Mouse (Mus musculus): ENCODE measurements at regions not wholly inside any gene's neighbourhood (a gene's known extent, or its start where the extent isn't known, plus 50 kb on each side); places are given as distances from the start of the nearest gene placed in this dataset.
A peak's percentile ranks its signal among the peaks of the same experiment; 100 is the strongest.

GRCm38 (mm10) chr9:122615351-122615750 lies 131.8 kb upstream of the Topaz1 start:
- DNase-seq (ENCODE audit: extremely low read depth, insufficient read length, low spot score): no peak

- DNase-seq (ENCODE audit: extremely low read depth, insufficient read length, low spot score): no peak
These were observed 129.4 kb upstream of the Topaz1 start for GRCm38 (mm10) chr9:122617793-122618192.

GRCm38 (mm10) chr9:122625081-122625480 lies 122.1 kb upstream of the Topaz1 start:
- DNase-seq (ENCODE audit: extremely low read depth, insufficient read length, low spot score): no peak

- no peak for DNase-seq (ENCODE audit: extremely low read depth, insufficient read length, low spot score)
These were observed 120.8 kb upstream of the Topaz1 start for GRCm38 (mm10) chr9:122626346-122626745.

- peak; percentile 14 for DNase-seq (ENCODE audit: extremely low read depth, insufficient read length, low spot score)
These were observed 117.8 kb upstream of the Topaz1 start for GRCm38 (mm10) chr9:122629171-122629904.

GRCm38 (mm10) chr9:122631793-122632192 lies 115.4 kb upstream of the Topaz1 start:
- no peak for DNase-seq (ENCODE audit: extremely low read depth, insufficient read length, low spot score)

GRCm38 (mm10) chr9:122633484-122633883 lies 113.7 kb upstream of the Topaz1 start:
- DNase-seq (ENCODE audit: extremely low read depth, insufficient read length, low spot score): no peak

DNA sequence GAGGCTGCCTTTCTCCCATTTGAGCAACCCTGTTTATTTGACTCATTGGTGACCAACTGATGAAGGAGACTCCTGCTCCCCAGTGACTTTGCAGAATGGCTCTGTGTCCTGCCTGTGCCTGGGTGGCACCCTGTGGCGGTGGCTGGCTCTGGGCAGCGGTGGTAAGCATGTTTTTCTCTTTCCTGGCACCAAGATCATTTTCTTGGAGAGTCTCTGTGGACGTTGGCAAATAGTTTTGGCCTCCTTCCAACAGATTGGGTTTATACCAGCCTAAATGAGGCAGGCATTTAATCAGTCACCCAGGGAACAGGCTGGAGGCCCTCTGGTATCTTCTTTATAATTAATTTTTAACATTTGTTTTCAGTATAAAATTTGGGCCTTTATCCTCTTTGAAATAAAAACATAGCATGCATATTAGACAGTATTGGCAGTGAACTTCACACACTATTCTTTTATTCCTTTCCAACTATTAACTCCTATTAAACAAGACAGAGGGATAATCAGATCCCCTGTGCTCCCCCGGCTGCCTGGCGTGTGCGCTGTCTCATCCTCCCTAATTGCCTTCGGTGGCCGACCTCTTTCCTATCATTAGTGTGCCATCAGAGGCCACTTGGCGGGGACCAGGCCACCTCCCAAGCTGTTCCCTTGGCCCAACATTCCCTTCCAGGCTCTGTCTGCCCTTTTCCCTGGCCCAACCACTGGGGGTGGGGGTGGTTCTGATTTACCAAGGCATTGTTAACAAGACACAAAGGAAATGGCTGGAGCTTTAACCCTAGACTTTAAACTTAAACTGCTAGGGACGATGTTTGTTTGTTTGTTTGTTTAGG lies 111.8 kb upstream of the Topaz1 start:
- DNase-seq (ENCODE audit: extremely low read depth, insufficient read length, low spot score): peak; percentile 57

DNA sequence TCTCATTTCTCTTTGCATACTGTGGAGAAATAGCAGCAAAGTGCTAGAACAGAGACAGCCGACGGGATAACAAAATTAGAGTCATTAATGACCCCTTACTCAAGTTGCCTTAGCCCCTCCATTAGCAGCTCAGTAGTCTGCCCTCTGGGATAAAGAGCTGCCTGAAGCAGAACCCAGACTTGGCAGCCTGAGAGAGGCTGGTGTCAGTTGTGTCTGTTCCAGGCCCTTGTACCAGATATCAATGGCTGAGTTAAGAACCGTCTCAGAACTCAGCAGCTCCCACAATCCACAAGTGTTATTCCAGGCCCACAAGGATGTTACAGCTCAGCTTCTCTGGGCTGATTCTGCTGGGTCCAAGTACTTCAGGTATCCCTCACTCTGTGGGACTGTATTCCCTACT lies 109.6 kb upstream of the Topaz1 start:
- no peak for DNase-seq (ENCODE audit: extremely low read depth, insufficient read length, low spot score)

- DNase-seq (ENCODE audit: extremely low read depth, insufficient read length, low spot score): no peak
These were observed 107.9 kb upstream of the Topaz1 start for GRCm38 (mm10) chr9:122639239-122639638.

GRCm38 (mm10) chr9:122642913-122643312 lies 104.2 kb upstream of the Topaz1 start:
- no peak for DNase-seq (ENCODE audit: extremely low read depth, insufficient read length, low spot score)

GRCm38 (mm10) chr9:122645569-122645968 lies 101.6 kb upstream of the Topaz1 start:
- DNase-seq (ENCODE audit: extremely low read depth, insufficient read length, low spot score): no peak

- no peak for DNase-seq (ENCODE audit: extremely low read depth, insufficient read length, low spot score)
These were observed 96.3 kb upstream of the Topaz1 start for GRCm38 (mm10) chr9:122650862-122651261.

GRCm38 (mm10) chr9:122655583-122655982 lies 91.6 kb upstream of the Topaz1 start:
- peak; percentile 7 for DNase-seq (ENCODE audit: extremely low read depth, insufficient read length, low spot score)

DNA sequence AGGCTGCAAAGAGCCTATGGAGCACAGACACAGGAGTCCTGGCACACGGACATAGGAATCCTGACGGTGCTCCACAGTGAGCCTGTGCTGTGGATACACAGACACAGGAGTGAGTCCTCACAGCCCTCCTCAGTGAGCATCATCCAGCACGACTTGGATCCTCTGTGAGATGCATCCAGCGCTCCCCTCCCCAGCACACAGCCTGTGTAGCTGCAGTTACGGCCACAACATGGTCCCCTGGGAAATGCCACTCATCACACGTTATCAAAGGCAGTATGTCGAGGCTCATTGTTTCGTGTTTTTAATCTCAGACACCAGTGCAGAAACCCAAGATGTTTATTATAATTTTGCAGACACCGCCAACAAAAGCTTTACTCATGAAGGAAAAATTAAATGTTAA lies 87.1 kb upstream of the Topaz1 start:
- no peak for DNase-seq (ENCODE audit: extremely low read depth, insufficient read length, low spot score)

- DNase-seq (ENCODE audit: extremely low read depth, insufficient read length, low spot score): no peak
These were observed 80.0 kb upstream of the Topaz1 start for GRCm38 (mm10) chr9:122666978-122667645.

- no peak for DNase-seq (ENCODE audit: extremely low read depth, insufficient read length, low spot score)
These were observed 79.5 kb upstream of the Topaz1 start for GRCm38 (mm10) chr9:122667646-122667981.

GRCm38 (mm10) chr9:122673777-122674176 lies 73.4 kb upstream of the Topaz1 start:
- DNase-seq (ENCODE audit: extremely low read depth, insufficient read length, low spot score): no peak

DNA sequence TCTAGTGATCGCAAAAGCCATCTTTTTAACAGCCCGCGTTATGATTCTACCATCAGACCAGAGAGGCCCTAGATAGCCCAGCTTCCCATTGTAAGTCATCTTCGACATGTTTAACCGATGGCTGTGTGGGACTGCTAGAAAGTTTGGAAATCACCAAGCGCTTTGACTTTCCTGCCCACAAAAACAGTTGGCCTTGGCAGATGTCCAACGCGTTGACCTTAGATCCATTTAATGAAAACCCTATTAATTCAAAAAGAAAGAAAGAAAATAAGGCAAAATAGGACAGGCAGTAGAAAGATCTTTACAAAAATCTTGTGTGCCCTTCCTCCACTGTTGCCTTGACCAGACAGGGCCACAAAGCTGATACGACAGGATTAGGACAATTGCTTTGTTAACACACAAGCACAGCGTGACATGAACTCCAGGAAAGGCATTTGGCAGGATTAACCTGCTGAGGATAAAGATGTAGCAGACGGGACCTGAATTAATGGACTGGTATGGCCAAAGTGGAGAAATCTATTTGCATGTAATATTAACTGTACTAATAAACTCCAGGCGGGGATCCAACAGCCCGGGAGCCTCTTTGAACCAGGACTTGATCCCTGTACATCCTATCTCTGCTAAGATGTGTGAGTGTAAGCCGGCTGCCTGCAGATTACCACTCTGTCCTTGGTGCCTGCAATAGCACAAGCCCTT lies 69.0 kb upstream of the Topaz1 start:
- DNase-seq (ENCODE audit: extremely low read depth, insufficient read length, low spot score): no peak

DNA sequence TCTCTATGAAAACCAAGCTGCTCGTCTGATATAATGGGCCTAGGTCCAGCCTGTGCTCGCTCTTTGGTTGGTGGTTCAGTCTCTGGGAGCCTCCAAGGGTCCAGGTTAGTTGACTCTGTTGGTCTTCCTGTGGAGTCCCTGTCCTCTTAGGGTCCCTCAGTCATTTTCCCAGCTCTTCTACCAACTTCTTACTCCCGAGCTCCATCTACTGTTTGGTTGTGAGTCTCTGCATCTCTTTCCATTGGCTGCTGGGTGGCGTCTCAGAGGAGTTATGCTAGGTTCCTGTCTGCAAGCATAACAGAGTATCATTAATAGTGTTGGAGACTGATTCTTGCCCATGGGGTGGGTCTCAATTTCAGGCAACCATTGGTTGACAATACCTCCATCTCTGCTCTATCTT lies 60.0 kb upstream of the Topaz1 start:
- DNase-seq (ENCODE audit: extremely low read depth, insufficient read length, low spot score): no peak

- no peak for DNase-seq (ENCODE audit: extremely low read depth, insufficient read length, low spot score)
These were observed 55.3 kb upstream of the Topaz1 start for GRCm38 (mm10) chr9:122691879-122692278.

Measured in 3134 (cell line).